Mouse (Mus musculus): ENCODE measurements around the gene Armcx2.
"Not testable (repeated sequence)": the region's sequence is repeated elsewhere in the genome, so short reads cannot be mapped to it uniquely, and the experiment has no call there.

Gene Armcx2

GRCm38 (mm10) chrX:134808755-134809224, at the start of gene Armcx2:
Armcx2 (minus strand) TSS chrX:134809221.
- in situ Hi-C loops (cut with MboI; ENCODE audit: low pct_unique_long_range_greater_than_20kb in 1 of 2, low sequenced_read_pairs in 2 of 2, unreplicated experiment in 1 of 2) = no loop called here

GRCm38 (mm10) chrX:134849662-134850061, 40.6 kb upstream of the Armcx2 start:
- in situ Hi-C loops (cut with MboI; ENCODE audit: low pct_unique_long_range_greater_than_20kb in 1 of 2, low sequenced_read_pairs in 2 of 2, unreplicated experiment in 1 of 2) = no loop called here

- in situ Hi-C loops (cut with MboI; ENCODE audit: low pct_unique_long_range_greater_than_20kb in 1 of 2, low sequenced_read_pairs in 2 of 2, unreplicated experiment in 1 of 2) = no loop called here
These were observed 35.4 kb upstream of the Armcx2 start for GRCm38 (mm10) chrX:134844424-134844823.

DNA sequence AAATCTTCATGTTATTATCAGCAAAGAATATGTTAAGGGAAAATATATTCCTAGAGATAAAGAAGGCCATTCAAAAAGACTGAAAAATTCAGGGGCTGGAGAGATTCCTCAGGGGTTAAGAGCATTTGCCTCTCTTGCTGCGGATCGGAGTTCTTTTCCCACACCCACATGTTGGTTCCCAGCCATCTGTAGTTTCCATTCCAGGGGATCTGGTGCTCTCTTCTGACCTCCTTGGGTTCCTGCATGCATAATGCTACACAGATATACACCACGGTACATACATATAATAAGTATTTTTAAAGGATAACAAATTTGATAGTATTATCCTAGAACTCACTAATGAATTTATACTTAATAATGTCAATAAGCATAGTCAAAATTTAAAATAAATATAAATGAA, 21.5 kb upstream of the Armcx2 start:
- in situ Hi-C loops (cut with MboI; ENCODE audit: low pct_unique_long_range_greater_than_20kb in 1 of 2, low sequenced_read_pairs in 2 of 2, unreplicated experiment in 1 of 2) = no loop called here

DNA sequence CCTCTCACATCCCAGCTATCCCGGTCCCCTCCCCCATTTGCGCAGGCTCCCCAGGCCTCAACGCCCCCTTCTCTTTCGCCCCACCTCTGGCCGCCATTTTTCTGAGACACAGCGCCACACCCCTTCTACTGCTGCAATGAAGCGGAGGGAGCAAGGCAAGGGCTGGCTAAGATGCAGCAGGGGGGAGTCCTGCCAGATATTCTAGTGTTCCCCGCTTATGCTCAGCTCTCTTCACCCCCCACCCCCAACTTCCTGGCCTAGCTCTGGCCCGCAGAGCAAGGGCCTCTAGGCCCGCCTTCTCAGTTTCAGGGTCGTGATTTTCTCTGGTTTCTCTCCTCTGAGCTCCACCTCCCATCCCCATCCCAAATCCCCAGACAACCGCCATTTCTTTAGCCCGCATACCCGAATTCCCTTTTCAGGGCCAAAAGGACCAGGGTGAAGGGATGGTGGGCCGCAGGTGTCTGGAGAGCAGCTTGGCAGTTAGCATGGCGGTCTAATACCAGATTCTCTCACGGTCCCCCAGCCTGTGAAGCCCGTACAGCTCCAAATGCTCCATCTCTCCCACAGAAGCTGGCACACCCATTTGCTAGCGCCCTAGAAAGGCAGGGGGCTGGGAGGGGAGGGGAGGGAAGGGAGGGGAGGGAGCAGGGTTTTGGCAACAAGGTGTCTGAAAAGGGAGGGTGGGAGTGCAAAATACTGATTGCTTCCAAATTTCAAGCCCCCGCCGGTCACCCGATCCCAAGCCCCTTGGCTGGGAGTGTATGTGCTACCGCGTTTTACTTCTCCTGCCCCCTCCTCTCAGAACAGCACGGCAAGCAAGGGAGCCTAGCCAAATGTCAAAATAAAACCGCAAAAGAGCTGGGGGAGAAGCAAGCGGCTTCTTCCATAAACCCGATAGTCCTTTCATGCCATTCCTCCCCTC, 927 bp downstream of the Armcx2 start:
- in situ Hi-C loops (cut with MboI; ENCODE audit: low pct_unique_long_range_greater_than_20kb in 1 of 2, low sequenced_read_pairs in 2 of 2, unreplicated experiment in 1 of 2) = no loop called here

DNA sequence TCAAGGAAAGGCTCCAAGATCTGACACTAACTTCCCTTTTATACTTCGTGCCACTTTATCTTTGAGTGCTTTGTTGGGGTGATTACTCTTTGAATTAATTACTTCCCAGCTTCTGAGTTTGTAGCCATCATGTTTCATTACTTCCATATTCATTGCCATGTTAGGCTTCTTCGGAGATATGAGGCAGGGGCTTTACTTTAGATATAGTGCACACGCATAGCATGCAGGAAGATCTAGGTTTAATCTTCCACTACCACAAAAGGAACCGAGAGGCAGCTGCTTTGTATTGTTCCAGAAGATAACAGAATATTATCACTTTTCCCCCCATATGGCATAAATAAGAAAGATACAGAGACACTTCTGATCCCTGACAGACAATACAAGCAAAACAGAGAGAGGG, 21.3 kb downstream of the Armcx2 start:
- in situ Hi-C loops (cut with MboI; ENCODE audit: low pct_unique_long_range_greater_than_20kb in 1 of 2, low sequenced_read_pairs in 2 of 2, unreplicated experiment in 1 of 2) = no loop called here

GRCm38 (mm10) chrX:134763428-134764198, 45.4 kb downstream of the Armcx2 start:
- in situ Hi-C loops (cut with MboI; ENCODE audit: low pct_unique_long_range_greater_than_20kb in 1 of 2, low sequenced_read_pairs in 2 of 2, unreplicated experiment in 1 of 2) = not testable (repeated sequence)

GRCm38 (mm10) chrX:134757293-134757995, 51.6 kb downstream of the Armcx2 start:
- in situ Hi-C loops (cut with MboI; ENCODE audit: low pct_unique_long_range_greater_than_20kb in 1 of 2, low sequenced_read_pairs in 2 of 2, unreplicated experiment in 1 of 2) = loop anchor here in 1 of 2 experiments (10.0 kb wide), 1 partner anchor 147 kb away; no protein-coding TSS in a partner anchor

- in situ Hi-C loops (cut with MboI; ENCODE audit: low pct_unique_long_range_greater_than_20kb in 1 of 2, low sequenced_read_pairs in 2 of 2, unreplicated experiment in 1 of 2) = loop anchor here in 1 of 2 experiments (10.0 kb wide), 1 partner anchor 148 kb away; no protein-coding TSS in a partner anchor
These were observed 52.4 kb downstream of the Armcx2 start, which contains the start of gene Armcx3 for GRCm38 (mm10) chrX:134756434-134757292. Armcx3 (plus strand) TSS chrX:134756595.

Data from mouse embryonic stem cell (cell line).